Mouse (Mus musculus): ENCODE data around the gene Trim58.

Trim58 gene

DNA sequence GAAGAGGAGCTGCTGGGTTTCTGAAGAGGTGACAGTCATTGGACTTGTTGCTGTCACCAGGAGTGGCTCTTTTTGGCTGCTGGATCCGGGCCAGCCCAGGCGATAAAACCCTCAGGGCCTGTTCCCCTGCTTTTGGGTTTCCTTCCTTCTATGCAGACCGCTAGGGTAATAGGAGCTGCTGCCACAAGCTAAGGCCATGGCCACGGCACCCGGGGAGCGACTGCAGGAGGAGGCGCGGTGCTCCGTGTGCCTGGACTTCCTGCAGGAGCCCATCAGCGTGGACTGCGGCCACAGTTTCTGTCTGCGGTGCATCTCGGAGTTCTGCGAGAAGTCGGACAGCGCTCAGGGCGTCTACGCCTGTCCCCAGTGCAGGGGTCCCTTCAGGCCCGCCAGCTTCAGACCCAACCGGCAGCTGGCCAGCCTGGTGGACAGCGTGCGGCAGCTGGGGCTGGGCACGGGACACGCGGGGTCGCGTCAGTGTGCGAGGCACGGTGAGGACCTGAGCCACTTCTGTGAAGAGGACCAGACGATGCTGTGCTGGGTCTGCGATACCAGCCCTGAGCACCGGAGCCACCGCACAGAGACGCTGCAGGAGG lies at the start of gene Trim58:
Gene Trim58, plus strand, starts transcription at position 194 of the 596 bp plus-strand sequence.
- no peak for DNase-seq (ENCODE audit: low read depth)

DNA sequence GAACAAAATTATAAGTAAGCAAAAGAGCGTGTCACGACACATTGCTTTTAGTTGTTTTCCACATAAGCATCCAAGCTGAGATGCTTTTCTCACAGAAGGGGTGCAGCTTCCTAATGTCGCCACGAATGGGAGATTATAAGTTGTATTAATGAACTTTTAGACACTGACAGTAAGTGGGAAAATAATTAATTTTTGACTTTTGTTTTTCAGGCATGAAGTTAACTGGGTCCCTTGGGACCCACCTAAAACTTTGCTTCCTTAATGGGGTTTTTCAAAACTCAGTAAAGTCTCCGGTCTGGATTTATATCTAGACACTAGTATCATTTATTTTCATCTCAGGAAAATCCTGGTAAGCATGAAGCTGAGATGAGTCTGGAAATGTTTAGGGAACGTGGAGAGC lies 45.5 kb upstream of the Trim58 start, which contains the start of gene Olfr324:
Gene Olfr324, plus strand, starts transcription at position 301 of the 400 bp plus-strand sequence.
- no peak for DNase-seq (ENCODE audit: low read depth)

DNA sequence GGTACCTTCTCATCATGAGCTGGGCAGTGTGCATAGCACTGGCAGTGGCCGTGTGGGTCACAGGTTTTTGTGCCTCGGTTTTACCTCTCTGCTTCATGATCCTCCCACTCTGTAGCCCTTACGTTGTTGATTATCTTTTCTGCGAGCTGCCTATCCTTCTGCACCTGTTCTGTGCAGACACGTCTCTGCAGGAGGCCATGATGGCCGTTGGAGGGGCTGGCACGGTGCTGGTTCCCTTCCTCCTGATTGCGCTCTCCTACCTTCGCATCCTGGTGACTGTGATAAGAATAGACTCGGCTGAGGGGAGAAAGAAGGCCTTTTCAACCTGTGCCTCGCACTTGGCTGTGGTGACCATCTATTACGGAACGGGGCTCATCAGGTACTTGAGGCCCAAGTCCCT lies 42.4 kb upstream of the Trim58 start:
- DNase-seq (ENCODE audit: low read depth), result no peak

DNA sequence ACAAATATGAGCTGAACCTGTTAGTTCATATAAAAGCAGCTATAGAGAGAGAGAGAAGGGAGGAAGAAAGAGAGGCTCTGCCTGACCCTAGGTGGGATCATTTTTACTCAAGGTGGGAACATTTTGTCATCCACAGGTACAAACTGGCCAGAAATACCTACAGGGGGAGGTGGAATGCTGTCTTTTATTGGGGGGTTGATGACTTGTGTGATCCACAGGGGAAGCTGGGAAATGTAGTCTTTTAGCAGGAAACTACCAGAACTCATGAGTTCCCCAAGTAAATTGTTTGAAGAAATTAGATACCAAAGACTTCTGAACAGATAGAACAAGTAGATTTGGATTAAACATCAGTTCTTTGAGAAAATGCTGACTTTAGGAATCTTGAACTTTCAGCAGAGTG lies 38.2 kb upstream of the Trim58 start:
- DNase-seq (ENCODE audit: low read depth), result no peak

DNA sequence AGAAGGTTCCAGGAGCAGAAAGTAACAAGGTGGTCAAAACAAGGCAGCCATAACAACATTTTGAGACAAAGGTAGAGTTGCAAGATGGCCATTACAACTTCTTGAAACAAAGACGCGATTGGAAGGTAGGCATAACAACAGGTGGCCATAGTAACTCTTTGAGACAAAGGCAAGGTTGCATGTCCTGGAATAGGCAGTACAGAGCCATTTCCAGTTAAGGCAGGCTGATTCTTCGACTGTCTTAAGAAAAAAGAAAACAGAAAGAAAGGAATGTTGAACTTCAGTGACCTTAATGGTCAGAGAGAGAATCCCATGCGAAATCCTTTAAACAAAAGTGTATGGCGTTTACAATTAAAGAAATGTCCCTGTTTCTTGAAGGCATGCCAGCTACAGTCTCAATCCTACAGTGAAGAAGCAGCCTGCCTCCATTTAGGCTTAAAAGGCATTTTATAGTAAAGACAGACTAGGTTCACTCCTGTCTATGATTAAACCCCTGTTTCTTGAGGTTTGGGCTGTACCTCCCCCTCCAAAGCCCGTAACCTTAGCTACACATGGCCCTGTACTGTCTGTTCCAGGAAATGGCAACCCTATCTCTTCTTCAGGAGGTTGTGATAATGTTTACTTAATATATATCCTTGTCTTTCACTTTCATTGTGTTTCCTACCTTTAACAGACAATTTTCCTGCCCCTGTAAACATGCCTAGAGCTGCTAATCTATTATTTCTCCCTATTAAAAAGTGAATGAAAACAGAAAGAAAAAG lies 37.3 kb upstream of the Trim58 start:
- DNase-seq (ENCODE audit: low read depth), result no peak

DNA sequence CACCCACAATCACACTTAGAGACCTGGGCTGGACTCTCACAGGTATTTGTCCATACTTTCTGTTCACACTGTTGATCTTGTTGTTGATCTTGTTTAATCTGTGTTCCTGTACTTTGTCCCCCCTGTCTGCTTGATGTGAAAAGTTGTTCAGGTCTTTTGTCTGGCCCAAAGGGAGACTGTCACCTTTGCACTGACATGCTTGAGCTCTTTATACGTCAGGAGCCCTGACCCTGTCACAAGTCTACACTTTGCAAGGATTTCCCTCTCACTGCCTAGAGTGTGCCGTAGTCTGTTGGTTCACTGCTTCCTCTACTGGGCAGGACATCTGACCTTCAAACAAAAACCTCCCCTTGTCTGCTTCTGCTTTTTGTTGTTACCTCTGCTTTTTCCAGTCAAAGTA lies 35.6 kb upstream of the Trim58 start:
- no peak for DNase-seq (ENCODE audit: low read depth)

DNA sequence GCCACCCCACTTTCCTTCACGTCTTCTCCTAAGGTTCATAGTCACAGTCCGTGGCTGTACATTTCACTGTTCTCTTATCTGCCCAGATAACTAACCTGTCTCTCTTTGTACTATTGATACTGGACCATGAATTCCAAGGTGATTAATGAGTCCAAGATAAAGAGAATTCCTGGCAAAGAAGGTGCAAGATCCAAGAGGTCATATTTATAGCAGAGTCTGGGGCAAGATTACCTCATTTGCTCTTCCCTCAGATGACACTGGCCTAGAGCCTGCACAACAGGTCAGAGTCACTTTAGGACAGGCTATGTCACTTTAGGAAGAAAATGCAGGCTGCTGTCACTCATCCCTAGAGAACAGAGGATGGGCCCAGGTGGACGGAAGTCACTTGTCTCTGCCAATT lies 35.0 kb upstream of the Trim58 start:
- DNase-seq (ENCODE audit: low read depth), result no peak

DNA sequence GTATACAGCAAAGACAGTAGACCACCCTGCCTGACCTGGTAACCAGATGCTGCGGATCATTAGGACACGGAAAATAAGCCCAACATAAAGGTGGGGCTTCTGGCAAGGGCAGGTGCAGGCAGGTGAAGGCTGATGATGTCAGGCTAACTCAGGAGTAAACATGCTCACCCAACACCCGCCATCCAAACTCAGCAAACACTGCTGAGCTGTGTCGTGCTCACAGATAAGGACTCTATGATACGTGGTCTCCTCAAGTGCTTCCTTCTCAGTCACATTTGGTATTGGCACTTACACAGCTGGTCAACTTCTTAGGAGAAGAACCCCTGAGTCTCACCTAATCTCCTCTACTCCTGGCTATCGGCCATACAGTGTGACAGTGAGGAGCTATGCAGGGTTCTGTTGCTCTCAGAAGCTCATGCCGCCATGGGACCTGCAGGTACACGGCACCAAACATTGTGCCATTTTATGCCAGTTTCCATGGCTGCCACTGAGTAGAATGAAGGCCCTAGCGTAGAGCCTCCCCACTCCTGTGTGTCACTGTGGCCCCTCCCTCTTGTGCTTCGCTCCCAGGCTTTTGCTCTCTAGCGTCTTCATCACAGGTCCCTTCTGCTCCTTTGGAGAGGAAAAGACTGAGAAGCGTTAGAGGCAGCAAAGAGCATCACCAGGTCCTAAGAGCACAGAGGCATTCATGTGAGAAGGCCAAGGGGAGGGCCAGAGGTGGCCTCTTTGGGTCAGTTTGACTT lies 33.9 kb upstream of the Trim58 start:
- DNase-seq (ENCODE audit: low read depth), result no peak

DNA sequence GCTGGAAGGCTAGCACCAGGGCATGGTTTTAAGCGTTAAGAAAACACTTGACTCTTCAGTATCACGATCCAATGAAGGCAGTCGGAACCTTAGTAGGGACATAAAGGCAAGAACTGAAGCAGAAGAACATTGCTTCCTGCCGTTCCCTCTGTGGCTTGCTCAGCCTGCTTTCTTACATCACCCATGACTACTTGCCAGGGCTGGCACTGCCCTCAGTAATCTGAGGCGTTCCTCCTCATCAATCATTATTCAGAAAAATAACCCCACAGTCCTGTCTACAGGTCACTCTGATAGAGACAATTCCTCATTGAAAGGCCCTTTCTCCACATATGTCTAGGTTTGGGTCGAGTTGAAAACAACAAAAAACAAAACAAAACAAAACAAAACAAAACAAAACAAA lies 33.2 kb upstream of the Trim58 start:
- no peak for DNase-seq (ENCODE audit: low read depth)

DNA sequence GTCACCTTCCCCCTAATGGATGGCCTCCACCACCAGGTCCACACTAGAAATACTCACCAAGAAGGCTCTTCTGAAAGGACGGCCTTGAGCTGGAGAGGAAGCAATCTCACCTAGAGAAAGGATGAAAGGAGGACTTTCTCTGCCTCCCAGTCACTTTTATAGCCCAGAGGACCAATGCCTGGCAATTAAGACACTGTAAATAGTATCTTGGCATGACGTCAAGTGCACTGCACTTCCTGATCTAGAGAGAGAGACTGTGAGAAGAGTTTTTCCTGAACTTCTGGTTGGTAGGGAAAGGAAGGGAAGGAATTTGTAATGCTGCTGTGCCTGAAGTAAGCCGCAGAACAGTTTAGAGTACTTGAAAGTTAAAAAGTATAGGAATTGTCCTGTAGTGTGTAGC lies 26.9 kb upstream of the Trim58 start:
- DNase-seq (ENCODE audit: low read depth), result no peak

DNA sequence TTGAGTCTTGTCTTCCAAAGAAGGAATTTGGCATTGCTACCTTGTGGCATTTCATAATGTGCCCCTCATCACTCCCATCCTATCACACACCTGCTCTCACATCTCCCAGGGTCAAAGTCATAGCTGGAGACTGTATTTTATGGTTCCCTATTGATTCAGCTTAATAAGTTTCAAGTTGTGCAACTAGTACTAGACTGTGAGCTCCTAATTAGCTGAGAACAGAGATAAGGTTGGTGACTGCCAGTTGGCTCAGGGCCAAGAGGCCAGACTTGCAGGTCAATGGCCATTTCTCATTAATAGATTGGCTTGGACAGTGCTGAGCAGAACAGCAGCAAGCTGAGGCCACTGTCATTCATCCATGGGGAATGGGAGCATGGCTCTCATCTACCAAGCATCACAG lies 25.7 kb upstream of the Trim58 start:
- DNase-seq (ENCODE audit: low read depth), result no peak

DNA sequence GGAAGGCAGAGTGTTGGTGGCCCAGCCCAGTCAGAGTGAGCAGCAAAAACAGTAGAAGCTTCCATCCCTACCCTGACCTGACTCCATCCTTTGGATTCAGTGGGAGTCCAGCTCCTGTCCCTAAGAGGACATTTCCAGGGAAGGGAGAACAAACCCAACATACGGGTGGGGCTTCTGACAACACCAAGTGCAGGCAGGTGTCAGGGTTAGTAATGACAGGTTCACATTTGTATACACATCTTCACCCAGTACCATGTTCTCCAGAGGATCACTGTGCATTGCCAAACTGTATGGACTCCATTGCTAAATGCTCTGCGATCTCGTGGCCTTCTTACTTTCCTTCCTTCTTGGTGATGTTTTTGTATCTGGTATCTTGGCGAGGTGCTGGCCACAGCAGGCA lies 24.3 kb upstream of the Trim58 start, which contains the start of gene 2210407C18Rik:
Gene 2210407C18Rik, minus strand, starts transcription at position 101 of the 400 bp plus-strand sequence.
- no peak for DNase-seq (ENCODE audit: low read depth)

DNA sequence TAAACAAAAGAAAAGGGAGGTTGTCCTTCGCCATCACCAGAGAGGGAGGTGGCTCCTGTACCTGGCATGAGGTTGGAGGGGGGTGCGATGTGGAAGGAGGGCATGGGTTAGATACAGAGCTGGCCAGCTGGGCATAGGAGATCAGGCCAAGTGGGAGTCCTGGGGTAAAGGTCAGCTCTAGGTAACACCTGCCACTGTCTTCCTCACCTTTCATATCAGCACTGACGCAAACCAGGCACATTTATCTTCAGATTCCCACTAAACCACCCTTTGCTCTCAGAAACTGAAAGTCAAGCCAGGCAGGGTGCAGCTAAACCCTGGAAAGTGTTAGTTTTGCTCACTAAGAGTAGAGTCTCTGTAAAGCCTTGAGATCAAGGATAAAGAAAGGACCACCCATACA lies 21.9 kb upstream of the Trim58 start:
- no peak for DNase-seq (ENCODE audit: low read depth)

DNA sequence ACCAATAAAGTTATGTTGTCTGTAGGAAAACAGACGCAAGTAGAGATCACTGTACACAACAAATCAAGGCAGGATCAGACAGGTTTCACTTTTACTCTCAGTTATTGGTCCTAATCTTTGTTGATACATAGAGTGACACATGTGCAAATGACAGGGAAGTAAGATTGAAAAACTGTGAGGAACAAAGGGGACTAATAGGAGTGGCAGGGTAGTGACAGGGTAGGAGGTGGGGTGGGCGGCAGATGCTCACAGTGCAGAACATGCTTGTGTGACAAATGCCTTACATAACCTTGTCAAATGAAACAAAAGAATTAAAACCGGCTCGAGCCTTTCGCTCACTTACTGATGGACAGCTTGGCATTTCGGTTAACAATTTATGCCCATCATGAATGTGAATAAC lies 21.5 kb upstream of the Trim58 start:
- no peak for DNase-seq (ENCODE audit: low read depth)

DNA sequence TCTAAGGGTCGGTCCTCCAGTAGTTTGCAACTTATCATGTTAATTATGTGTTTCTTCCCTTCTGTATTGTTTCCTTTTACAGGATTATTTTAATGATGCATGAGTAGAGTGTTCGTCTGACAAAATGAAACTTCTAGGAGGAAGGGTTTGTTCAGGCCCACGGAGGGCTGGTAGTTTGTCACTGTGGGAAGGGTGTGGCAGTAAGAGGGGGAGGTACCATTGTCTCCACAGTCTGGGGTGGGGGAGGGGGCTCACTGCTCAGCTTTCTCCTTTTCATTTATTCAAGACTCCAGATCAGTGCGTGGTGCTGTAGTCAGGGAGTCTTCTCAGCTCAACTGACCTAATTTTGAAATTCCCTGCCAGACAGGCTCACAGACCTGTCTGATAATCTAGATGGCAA lies 14.1 kb upstream of the Trim58 start:
- no peak for DNase-seq (ENCODE audit: low read depth)

DNA sequence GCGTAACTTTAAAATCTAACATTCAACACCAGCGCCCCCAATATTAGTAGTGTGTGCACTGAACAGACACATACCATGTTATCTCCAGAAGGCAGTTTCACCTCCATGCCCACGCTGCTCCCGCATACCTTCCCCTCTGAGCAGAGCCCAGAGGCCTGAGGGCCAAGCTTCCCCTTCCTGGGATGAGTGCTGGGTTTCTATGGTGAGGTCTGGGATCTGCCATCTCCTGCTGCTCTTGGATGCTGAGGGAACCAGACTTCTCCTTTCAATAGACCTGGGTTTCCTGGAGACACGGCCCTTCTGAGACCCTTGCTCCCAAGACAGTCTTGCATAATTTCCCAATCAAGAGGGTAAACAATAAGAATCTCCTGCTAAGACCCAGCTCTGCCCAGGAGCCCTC lies 9.9 kb upstream of the Trim58 start, which contains the start of gene Olfr323:
Gene Olfr323, minus strand, starts transcription at position 101 of the 400 bp plus-strand sequence.
- DNase-seq (ENCODE audit: low read depth), result no peak

DNA sequence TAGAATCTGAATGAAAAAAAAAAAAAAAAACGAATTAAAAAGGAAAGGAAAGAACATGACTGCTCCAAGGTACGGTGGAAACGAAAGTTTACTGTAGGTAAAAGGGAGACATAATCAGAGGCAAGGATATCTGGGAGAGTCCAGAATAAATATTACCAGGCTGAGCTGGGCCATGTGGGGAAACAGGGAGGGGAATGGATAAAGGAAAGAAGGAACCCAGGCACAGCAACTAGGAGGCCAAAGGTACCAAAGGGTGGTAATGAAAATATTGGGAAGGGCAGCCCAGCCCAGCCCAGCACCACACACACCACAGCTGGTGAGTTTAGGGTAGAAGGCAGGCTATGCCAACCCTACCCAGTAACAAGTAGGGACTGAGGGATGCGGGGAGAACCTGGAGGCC lies 5.4 kb upstream of the Trim58 start:
- no peak for DNase-seq (ENCODE audit: low read depth)

DNA sequence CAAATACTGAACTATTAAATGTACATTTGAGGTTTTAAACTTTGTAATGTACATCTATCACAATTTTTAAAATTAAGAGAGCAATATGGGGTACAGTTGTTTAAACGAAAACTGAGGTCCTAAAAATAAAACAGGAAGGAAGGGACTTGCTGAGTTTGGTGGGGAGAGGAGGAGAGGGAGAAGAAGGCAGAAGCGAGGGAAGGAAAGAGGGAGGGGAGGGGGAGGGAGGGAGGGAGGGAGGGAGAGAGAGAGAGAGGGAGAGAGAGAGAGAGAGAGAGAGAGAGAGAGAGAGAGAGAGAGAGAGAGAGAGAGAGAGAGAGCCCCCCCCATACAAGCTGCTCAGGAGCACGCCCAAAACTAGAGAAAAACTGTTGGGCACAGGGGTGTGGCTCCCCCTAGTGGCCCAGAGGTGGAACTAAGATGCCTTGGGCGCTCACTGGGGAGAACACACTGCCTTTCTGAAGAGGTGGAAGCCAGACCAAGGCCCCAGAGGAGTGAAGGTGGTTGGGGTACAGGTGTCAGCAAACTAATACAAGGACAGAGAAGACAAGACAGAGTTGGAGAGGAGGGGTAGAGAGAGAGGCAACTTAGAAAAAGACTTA lies 3.8 kb upstream of the Trim58 start:
- DNase-seq (ENCODE audit: low read depth), result peak; percentile 72

DNA sequence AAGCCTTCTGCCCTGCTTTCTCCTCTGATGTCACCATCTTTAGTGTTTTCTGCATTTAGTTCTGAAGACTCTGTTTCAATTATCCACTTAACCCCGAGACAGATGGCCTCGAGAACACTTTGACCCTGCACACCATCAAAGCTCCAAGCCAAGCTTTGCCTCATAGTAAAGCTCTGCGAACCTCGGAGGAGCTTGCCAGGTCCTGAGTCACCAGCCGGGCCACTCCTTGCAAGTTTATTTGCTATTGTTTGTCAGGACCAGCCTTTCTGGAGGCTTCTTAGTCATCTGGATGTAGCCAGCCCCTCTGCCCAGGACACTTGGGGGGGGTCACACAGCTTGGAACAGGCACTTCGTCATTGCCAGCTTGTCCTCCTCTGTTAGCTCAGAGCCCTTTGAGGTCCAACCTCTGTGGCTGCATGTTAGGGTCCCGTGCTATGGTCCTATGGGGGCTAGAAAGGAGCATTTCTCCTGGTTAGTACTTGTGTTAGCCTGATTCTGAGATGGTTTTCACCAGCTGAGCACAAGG lies 2.0 kb upstream of the Trim58 start:
- DNase-seq (ENCODE audit: low read depth), result peak; percentile 54

DNA sequence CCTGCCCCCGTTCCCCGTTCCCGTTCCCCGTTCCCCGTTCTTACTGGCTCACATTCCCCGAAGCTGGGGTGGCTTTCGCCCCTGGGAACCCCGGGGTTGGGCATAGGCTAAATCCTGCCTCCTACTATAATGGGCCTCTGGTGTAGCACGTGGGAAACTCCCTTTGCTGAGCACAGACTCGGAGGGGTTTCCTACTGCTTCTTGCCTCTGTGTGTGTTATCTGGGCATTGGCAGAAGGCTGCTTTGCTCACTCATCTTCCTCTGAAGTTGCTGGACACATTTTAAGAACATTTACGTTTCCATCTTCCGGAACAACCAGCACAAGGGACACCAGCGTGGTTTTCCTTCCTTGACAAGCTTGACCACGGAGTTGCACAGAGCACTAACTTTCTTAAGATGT lies 792 bp downstream of the Trim58 start:
- DNase-seq (ENCODE audit: low read depth), result no peak

DNA sequence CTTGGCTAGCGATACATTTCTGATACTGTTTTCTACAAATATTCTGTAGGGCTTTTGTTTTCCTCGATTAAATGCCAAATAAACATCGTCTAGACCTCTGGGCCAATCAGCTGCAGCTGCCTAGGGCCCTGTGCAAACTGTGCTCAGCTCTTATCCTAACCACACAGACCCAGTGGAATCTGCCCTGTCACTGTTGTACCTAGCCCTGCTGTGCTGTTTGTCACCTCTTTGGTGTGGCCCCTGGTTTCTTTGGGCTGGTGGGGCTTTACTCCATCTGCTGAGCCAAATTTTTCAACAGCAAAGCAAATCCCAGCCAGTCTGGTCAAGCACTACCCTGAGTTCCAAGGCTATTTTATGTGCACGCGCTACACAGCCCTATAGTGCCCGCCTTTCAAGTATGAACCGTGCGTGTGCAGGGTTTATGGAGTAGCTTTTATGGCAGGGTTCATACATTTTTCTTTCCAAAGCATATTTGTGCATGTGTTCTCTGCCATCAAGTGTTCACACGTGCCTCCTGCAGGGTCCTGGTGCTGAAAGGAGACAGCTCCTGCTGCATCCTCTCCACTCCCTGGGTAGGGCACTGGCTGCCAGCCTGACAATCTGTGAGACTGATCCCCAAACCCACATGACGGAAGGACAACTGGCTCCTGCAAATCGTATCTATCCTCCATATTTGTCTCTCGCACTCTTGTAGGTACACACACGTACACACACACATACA lies 1.5 kb downstream of the Trim58 start:
- no peak for DNase-seq (ENCODE audit: low read depth)

DNA sequence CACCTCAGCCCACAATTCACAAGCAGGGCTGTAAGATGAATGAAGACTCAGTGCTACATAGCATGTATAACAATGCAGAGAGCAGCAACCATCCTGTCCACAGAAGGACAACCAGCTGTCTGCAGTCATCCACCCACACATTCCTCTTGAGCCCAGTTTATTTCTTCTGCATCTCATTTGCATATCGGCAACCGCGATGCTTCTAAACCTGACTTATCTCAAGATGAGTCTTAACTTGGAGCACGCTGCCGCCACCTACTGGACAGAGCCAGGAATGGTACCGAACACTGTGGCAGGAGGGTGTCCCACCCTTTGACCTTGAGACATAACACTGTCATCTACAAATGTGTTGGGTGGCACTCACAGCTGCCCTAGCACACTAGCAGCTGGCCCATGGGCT lies 3.1 kb downstream of the Trim58 start:
- peak; percentile 27 for DNase-seq (ENCODE audit: low read depth)
